ENCODE assay signal across 20 mouse cellular contexts in the genomic region with DNA sequence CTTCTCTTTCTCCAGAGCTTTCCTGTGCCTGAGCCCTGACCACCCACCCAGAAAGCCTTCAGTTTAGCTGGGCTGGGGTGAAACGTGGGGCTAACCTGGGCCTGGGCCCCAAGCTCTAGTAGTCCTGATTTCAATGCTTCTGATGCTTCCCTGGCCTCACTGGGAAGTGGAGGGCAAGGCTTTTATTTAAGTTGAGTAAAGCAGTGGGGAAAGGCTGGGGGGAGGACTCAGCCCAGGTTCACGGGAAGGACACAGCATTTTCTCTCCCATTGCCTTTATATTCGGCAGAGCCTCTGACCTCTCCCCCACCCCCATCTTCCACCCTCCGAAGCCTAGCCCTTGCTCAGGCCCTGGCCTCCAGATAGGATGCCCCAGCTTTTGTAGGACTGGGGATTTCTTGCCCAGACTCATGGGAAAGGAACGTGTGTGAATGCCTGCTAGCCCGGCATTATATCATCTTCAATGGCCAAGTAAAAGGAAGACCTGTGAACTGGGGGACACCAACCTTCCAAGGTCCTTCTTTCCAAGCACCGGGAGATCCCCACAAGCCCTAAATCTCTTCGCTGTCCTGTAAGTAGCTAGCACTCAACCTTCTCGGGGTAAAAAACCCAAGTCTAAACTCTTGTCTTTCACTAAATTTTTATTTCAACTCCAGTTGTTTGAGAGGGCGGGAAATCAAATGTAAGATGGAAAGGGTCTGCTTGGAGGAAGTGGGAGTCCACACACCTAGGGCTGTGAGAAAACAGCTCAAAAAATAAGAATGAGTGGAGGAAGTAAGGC. TPM values are rescaled to one million over a fixed set of nuclear protein-coding genes. Genes with fewer than 3 reads are reported as not detected.
A peak's percentile ranks its signal among the peaks of the same experiment; 100 is the strongest.
DNase-seq lines count a peak whose midpoint lies in the region; ATAC-seq lines count a peak whose summit lies in the region.
"Had no signal": no experiment of that assay in that cellular context is flagged by ENCODE, and none has a peak within 500 bp of the region (broad histone marks: within the 10 kb centered on the region; RNA-seq: fewer than 3 reads in every experiment).

No protein-coding gene starts in this region.

- H3K27ac ChIP-seq in kidney, embryonic 15.5 days, result peak overlapping the region; percentile 54; the same call in 1 of the 2 replicates
- H3K27ac ChIP-seq in hindbrain, embryonic 11.5 days (ENCODE audit: low read depth, low read length), result peak overlapping the region; percentile 73
- H3K27ac ChIP-seq in neural tube, embryonic 11.5 days (ENCODE audit: low read depth, low read length), result peak overlapping the region; percentile 99
- H3K27ac ChIP-seq: limb, embryonic 12.5 days had no signal

- no peaks in the 10 kb centered on the region for H3K36me3 ChIP-seq in kidney, embryonic 15.5 days
- H3K36me3 ChIP-seq in hindbrain, embryonic 11.5 days (ENCODE audit: control insufficient read depth, insufficient read depth, low read length), result no peaks in the 10 kb centered on the region
- no peaks in the 10 kb centered on the region for H3K36me3 ChIP-seq in neural tube, embryonic 11.5 days (ENCODE audit: control insufficient read depth, insufficient read depth, low read length)
- H3K36me3 ChIP-seq: heart, embryonic 12.5 days; limb, embryonic 12.5 days had no signal

- DNase-seq in kidney, postnatal 14 days, result no peak
- DNase-seq in hindbrain, embryonic 11.5 days (ENCODE audit: low spot score), result no peak
- DNase-seq in neural tube, embryonic 11.5 days (ENCODE audit: low spot score), result peak; percentile 82
- no peak for DNase-seq in natural killer cell, adult 2 months (ENCODE audit: low spot score in 2 of 2)
- DNase-seq in retina, embryonic 14.5 days (ENCODE audit: low spot score), result no peak
- no peak for DNase-seq in adipocyte (ENCODE audit: low spot score)
- DNase-seq: adrenal gland, postnatal 14 days; B cell, adult 2 months; cerebellum, postnatal 36 days; forebrain, postnatal 0 days; gastrocnemius, postnatal 14 days; kidney, postnatal 4 days; layer of hippocampus, postnatal 36 days; midbrain, embryonic 14.5 days; right cerebral cortex, postnatal 25 days; thymus, postnatal 4 days had no signal

- H3K9ac ChIP-seq in kidney, embryonic 15.5 days, result no peak overlapping the region
- peak overlapping the region; percentile 51 for H3K9ac ChIP-seq in hindbrain, embryonic 11.5 days (ENCODE audit: low read depth, low read length)
- peak overlapping the region; percentile 95 for H3K9ac ChIP-seq in neural tube, embryonic 11.5 days (ENCODE audit: low read length)
- H3K9ac ChIP-seq: forebrain, postnatal 0 days; heart, embryonic 12.5 days; limb, embryonic 12.5 days had no signal

- H3K4me2 ChIP-seq in kidney, embryonic 15.5 days, result peak overlapping the region; percentile 19
- peak overlapping the region; percentile 49 for H3K4me2 ChIP-seq in hindbrain, embryonic 11.5 days (replicated peaks; ENCODE audit: low read depth, low read length)
- peak overlapping the region; percentile 99 for H3K4me2 ChIP-seq in neural tube, embryonic 11.5 days (ENCODE audit: low read depth)
- H3K4me2 ChIP-seq: heart, embryonic 12.5 days; limb, embryonic 12.5 days had no signal

- no peaks in the 10 kb centered on the region for H3K9me3 ChIP-seq in kidney, embryonic 15.5 days (replicated peaks)
- no peaks in the 10 kb centered on the region for H3K9me3 ChIP-seq in hindbrain, embryonic 11.5 days (ENCODE audit: control insufficient read depth, low read length)
- no peaks in the 10 kb centered on the region for H3K9me3 ChIP-seq in neural tube, embryonic 11.5 days (ENCODE audit: control insufficient read depth, low read length)
- H3K9me3 ChIP-seq: heart, embryonic 12.5 days; limb, embryonic 12.5 days had no signal

- ATAC-seq in kidney, embryonic 15.5 days (replicated peaks; ENCODE audit: low FRiP score), result no peak
- ATAC-seq in hindbrain, embryonic 11.5 days (ENCODE audit: low FRiP score), result peak; percentile 33; the same call in 1 of the 2 replicates
- ATAC-seq in neural tube, embryonic 11.5 days (ENCODE audit: insufficient read depth, low FRiP score, low TSS enrichment), result peak; percentile 40
- ATAC-seq: forebrain, postnatal 0 days had no signal

- WGBS in kidney, embryonic 15.5 days, result 29% methylated on average over 10 of the region's 10 CpGs
- WGBS in hindbrain, embryonic 11.5 days, result 9% methylated on average over 10 of the region's 10 CpGs
- 3% methylated on average over 10 of the region's 10 CpGs for WGBS in neural tube, embryonic 11.5 days

- H3K27me3 ChIP-seq in kidney, embryonic 15.5 days, result peaks cover 67% of the 10 kb centered on the region
- H3K27me3 ChIP-seq in hindbrain, embryonic 11.5 days (ENCODE audit: control insufficient read depth, insufficient read depth, low read length), result peaks cover 95% of the 10 kb centered on the region
- H3K27me3 ChIP-seq in neural tube, embryonic 11.5 days (ENCODE audit: control insufficient read depth, insufficient read depth, low read length), result no peaks in the 10 kb centered on the region

- peaks cover 88% of the 10 kb centered on the region for H3K4me1 ChIP-seq in kidney, embryonic 15.5 days
- no peaks in the 10 kb centered on the region for H3K4me1 ChIP-seq in hindbrain, embryonic 11.5 days (replicated peaks; ENCODE audit: control insufficient read depth, insufficient read depth, low read length)
- peaks cover 67% of the 10 kb centered on the region for H3K4me1 ChIP-seq in neural tube, embryonic 11.5 days (ENCODE audit: control insufficient read depth, insufficient read depth, low read length)

- no peak overlapping the region for H3K4me3 ChIP-seq in kidney, embryonic 15.5 days (replicated peaks)
- H3K4me3 ChIP-seq in hindbrain, embryonic 11.5 days (ENCODE audit: low read depth, low read length), result peak overlapping the region; percentile 51
- H3K4me3 ChIP-seq in neural tube, embryonic 11.5 days (ENCODE audit: low read depth, low read length), result peak overlapping the region; percentile 64
- H3K4me3 ChIP-seq: heart, embryonic 12.5 days; limb, embryonic 12.5 days had no signal

RNA-seq across cellular contexts. Expression of gene Hoxc4, which starts 20.2 kb away (rescaled TPM):
- polyA plus RNA-seq in kidney, embryonic 15.5 days (2015; fragmentation: Nextera tagmentation; extraction: Ambion mirVana), result 7.9 and 10.2 TPM in 2 replicates
- 37.3 and 37.8 TPM in 2 replicates for polyA plus RNA-seq in hindbrain, embryonic 11.5 days (2014; fragmentation: Nextera tagmentation; extraction: Ambion mirVana)
- 62.6 and 67.3 TPM in 2 replicates for polyA plus RNA-seq in neural tube, embryonic 11.5 days (2014; fragmentation: Nextera tagmentation; extraction: Ambion mirVana)
- polyA plus RNA-seq: forebrain, postnatal 0 days; midbrain, embryonic 14.5 days had no signal

RNA-seq across cellular contexts. Expression of gene Hoxc6, which starts 40.8 kb away (rescaled TPM):
- polyA plus RNA-seq in kidney, embryonic 15.5 days (2015; fragmentation: Nextera tagmentation; extraction: Ambion mirVana), result 10.9 and 11.0 TPM in 2 replicates
- 0.45 and 5.4 TPM in 2 replicates for polyA plus RNA-seq in hindbrain, embryonic 11.5 days (2014; fragmentation: Nextera tagmentation; extraction: Ambion mirVana)
- polyA plus RNA-seq in neural tube, embryonic 11.5 days (2014; fragmentation: Nextera tagmentation; extraction: Ambion mirVana), result 95.9 and 96.4 TPM in 2 replicates
- polyA plus RNA-seq: forebrain, postnatal 0 days; liver, embryonic 16.5 days; midbrain, embryonic 14.5 days had no signal

RNA-seq across cellular contexts. Expression of gene Hoxc8, which starts 48.5 kb away (rescaled TPM):
- 8.7 and 11.1 TPM in 2 replicates for polyA plus RNA-seq in kidney, embryonic 15.5 days (2015; fragmentation: Nextera tagmentation; extraction: Ambion mirVana)
- polyA plus RNA-seq in hindbrain, embryonic 11.5 days (2014; fragmentation: Nextera tagmentation; extraction: Ambion mirVana), result not detected in 2 replicates
- 63.7 and 67.1 TPM in 2 replicates for polyA plus RNA-seq in neural tube, embryonic 11.5 days (2014; fragmentation: Nextera tagmentation; extraction: Ambion mirVana)
- polyA plus RNA-seq: forebrain, postnatal 0 days; liver, embryonic 16.5 days; midbrain, embryonic 14.5 days had no signal

Comparison
In these comparisons a context has a peak if more than half of its experiments do, and no peak if none do; other contexts are left out.
1. H3K4me2 ChIP-seq: peak in every context shown above with its lines; median percentile 99 in neural tube, embryonic 11.5 days; 49 in hindbrain, embryonic 11.5 days; 19 in kidney, embryonic 15.5 days.